Mouse (Mus musculus) ovary, adult 18-20 months (tissue): Measurements from ENCODE around the gene Eef1a1.
"Not testable (repeated sequence)": the region's sequence is repeated elsewhere in the genome, so short reads cannot be mapped to it uniquely, and the experiment has no call there.

Experiments
- DNase-seq: peaks from one replicate; pipeline ENCODE4 v3.0.0; 2022; ENCODE audit warnings: low spot score, mixed read lengths

Eef1a1 gene

DNA sequence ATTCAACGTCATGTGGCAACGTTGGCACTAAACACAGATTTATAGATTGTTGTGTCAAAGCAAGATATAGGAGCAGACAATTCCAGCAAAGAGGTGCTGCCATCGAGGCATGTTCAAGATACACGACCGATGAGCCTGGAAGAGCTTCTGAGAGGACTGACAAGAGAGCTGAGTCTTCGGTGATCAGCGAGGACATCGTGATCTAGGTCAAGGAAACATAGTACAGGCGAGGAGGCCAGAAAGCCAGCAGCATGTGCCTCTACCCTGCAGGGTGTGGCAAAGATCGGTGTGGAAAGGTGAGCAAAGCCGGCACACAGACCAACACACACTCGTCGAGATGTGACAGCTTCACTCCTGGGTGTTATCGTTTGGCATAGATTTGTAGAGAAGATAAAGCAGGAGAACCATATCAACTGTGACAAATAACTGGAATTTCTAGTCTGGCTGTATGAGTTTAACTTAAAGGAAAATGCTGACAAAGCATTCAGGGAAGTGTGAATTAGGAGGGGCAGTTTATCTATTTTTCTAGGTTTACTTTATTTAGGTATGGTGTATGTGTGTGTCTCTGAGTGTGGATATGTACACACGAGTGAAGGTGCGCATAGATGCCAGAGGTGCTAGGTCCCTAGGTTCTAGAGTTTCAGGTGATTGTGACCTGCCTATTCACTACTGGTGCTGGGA is 19.3 kb upstream of the Eef1a1 start:
- DNase-seq: no peak

DNA sequence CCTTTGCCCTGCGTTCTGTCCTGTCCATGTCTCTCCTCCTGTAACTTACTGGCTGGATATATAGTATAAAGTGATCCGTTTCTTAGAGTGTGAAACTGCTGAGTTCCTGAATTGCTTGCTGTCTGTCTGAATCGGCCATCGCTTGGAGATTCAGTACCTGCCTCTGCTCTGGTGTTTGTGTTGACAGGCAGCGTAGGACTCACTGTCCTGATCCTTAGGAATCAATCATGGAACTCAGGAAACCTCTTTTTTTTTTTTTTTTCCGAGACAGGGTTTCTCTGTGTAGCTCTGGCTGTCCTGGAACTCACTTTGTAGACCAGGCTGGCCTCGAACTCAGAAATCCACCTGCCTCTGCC is 17.7 kb upstream of the Eef1a1 start:
- DNase-seq: no peak

DNA sequence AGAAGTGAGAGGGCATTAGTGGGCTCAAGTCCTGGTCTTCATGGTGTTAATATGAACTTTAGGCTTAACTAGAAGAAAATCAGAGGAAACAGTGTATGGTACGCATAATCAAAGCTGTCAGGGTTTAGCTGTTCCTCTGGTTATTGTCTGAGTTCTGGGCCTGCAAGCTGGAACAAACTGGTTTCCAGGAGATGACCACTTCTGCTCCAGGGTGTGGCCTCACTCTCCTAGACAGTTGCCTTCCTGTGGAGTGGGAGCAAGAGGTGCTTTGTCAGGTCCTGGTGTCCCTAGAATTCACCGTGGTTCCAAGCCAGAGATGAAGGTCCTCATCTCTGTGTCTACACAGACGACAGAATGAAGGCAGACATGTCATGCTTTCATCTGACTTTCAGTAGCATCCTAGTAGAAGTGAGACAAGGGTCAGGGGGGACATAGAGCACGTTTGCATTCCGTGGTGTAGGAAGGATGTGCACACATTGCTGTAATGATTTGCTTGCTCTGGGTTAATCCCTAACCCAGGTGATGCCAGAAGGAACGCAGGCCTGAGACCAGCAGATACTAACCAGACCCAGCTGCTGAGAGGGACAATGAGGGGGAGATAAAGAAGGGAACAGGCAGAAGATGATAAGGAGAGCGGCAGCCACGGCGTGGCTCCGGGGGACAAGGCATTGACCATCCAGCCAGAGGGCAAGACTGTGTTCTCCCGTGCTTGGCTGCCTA is 17.2 kb upstream of the Eef1a1 start:
- DNase-seq: no peak

DNA sequence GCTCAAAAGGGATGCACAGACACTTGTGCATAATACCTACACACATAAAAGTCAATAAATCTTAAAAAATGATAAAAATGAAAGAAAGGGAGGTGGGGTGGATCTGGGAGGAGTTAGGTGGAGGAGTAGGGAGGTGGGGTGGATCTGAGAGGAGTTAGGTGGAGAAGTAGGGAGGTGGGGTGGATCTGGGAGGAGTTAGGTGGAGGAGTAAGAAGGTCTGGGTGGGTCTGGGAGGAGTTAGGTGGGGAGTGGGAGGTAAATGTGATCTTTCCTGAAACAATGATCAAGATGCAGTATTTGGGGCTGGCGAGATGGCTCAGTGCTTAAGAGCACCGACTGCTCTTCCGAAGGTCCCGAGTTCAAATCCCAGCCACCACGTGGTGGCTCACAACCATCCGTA is 16.3 kb upstream of the Eef1a1 start:
- no peak for DNase-seq

DNA sequence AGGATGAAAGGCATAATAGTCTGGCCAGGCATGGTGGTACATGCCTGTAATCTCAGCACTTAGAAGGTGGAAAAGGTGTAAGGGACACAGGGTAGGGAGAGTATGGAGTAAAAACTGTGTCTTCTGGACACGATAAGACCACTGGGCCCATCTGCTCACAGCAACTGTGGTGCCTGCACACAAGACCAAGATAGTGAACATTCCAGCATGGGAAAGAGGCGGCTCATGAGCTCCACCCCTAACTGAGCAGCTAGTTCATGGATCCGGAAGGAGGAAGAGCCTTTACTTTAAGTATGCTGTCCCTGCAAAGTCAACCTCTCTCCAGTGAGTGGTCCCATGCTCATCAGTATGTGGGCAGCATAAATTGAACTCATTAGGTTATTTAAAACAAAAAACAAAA is 15.7 kb upstream of the Eef1a1 start:
- no peak for DNase-seq

DNA sequence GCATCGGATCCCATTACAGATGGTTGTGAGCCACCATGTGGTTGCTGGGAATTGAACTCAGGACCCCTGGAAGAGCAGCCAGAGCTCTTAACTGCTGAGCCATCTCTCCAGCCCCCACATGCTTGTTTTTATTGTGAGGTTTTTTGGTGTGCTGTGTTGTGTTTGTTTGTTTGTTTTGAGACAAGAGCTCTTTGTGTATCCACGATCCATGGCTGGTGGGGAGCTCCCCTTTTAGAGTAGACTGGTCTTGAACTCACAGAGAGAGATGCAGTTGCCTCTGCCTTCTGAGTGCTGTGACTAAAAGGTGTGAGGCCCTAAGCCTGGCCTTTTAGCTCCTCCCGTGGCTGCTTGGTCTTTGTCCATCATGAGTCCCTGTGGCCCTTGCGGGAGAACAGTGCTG is 15.2 kb upstream of the Eef1a1 start:
- no peak for DNase-seq

DNA sequence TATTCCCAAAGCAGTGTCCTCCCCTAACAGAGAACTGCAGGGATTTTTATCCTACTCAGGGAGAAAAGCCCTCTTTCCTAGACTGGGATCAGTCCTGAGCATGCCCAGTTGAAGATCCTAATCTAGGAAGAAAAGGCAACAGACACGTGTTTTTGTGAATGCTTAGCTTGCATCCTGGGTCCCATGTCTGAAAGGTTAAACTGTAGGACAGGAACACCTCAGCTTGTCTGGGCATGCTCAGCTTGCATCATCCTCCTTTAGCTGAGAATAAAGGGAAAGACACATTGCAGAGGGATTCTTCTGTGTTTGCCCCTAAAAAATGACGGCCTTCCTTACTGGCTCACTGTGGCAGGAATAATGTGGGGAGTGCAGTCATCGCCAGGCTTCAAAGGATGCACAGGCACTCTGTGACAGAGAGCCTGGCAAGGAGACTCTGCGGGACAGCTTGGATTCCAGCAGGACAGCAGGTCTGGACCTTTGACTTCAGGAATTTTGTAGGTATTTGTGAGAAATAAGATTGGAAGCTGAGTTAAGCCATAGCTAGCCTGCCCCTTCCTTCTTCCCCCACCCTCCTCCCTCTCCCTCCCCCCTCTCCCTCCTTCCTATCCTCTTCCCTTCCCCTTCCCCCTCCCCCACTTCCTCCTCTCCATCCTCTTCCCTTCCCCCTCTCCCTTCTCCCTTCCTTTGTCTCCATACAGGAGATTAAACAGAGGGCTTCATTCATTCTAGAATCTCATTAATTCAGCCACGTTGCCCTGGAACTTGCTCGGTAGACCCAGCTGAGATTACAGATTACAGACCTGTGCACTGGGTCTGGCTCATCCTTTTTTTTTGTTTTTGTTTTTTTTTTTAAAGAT is 14.5 kb upstream of the Eef1a1 start:
- DNase-seq: no peak

DNA sequence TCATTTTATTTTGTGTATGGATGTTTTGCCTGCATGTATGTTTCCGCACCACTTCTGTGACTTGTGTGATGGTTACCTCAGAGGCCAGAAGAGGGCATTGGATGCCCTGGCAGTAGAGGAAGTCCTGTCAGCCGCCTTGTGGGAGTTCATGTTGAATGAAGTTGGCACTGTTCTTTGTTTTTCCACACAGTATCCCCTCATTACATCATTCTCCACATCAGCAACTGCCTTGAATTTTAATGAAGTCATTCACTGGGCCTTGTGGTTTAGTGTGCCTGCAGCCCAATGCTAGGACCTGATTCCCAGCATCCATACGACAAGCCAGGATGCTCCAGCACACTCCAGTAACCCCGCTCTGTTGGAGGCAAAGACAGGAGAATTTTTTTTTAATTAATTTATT is 12.3 kb upstream of the Eef1a1 start:
- DNase-seq: no peak

DNA sequence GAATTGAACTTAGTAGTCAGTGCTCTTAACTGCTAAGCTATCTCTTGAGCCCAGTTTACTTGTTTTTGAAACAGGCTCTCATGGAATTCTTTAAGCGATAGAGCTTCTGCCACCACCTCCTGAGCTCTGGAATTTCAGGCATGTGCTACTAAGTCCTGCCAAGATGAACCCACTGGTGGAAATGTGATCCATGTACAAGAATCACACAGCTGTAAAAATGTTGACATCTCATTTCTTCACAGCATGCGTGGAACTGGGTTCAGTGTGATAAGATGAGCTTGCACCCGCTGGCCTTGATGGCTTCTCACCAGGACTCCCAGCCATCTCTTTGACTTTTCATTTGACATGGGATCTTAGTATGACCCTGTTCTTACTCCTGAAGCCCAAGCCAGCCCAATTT is 11.4 kb upstream of the Eef1a1 start:
- DNase-seq: no peak

DNA sequence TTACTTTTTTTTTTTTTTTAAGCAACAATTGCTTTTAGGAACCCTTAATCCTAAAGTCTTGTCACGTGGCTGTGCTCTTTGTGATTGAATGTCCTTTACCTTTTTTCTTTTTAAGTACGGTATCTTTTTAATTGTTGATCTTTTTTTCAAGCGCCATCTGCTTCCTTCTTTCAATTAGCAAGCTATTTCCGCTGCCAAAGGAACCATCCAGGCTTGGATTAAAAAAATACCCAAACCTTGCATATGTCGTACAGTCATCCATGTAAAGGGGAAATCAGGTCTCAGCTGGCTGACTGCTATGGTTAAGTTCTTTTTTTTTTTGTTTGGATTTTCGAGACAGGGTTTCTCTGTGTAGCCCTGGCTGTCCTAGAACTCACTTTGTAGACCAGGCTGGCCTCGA is 4.2 kb upstream of the Eef1a1 start:
- no peak for DNase-seq

DNA sequence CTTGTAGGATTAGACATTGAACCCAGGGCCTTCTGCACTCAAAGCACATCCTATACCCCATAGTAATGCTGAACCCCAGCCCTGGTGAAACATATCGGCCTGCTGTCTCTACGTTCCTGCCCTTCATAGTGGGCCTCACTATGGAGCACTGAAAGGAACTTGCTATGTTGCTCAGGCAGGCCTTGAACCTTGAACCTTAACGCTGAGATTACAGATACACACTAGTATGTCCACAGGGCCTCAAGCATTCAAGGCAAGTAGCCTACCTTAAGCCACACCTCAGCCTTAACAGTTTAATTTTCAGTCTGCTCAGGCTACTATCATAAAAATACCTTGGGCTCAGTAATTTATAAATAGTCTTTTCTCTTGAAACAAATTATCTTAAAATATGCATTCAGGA is 3.3 kb upstream of the Eef1a1 start:
- no peak for DNase-seq

DNA sequence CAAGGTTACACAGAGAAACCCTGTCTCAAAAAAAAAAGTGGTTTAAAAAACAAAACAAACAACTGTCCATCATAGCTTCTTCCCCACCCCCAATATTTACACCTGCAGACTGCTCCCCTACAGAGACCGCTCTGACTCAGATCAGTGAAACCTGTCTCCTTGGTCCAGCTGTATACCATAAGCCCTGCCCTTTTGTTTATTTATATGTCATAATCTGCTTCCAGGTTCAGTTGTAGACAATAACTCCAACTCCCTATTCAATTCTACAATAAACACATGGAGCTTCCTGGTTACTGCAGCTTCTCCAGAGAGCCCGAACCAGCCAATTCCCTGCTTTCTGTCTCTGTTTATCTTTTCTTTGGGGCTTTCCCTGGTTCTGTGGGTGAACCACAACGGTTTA is 2.2 kb upstream of the Eef1a1 start:
- DNase-seq: no peak

DNA sequence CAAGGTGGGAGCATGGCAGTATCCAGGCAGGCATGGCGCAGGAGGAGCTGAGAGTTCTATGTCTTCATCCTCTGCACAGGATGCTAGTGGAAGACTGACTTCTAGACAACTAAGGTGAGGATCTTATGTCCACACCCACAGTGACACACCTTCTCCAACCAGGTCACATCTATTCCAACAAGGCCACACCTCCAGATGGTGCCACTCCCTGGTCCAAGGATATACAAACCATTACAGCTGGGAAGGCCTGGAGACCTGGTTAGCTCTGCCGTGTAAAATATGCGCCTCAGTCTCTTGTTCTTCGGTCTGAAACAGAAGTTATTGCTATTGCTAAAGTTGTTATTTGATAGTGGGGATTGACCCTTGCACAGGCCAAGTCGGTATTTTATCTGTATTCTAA is 930 bp downstream of the Eef1a1 start:
- DNase-seq: not testable (repeated sequence)

DNA sequence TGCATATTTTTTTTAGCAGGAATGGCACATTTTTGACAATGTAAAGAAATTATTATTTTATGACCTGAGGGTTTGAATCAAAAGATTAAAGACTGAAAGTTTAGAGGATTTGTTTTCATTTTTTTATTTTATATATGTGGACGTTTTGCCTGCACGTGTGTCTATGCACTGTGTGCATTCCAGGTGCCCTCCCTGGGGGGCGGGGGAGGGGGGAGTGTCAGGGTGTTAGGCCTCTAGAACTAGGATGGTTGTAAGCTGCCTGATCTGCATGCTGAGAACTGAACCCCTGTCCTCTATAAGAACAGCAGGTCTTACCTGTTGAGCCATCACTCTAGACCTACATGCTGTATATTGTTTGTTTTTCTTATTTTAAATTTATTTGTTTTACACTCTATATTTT is 4.3 kb downstream of the Eef1a1 start:
- no peak for DNase-seq

DNA sequence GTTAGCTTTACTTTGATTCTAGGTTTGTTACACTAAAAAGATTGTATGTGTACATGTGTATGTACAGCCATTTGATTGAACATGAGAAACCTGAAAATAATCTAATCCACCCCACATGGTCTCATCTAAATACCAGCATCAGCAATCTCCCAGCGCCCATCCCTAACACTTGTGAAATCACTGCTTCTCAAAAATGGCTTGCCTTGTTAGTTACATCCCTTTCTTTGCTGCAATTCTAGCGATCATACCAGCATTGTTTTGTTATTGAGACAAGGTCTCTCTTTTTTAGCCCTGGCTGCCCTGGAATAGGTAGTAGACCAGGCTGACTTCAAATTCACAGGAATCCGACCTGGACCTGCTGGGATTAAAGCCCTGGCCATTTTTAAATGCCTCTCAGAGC is 6.6 kb downstream of the Eef1a1 start:
- DNase-seq: no peak

DNA sequence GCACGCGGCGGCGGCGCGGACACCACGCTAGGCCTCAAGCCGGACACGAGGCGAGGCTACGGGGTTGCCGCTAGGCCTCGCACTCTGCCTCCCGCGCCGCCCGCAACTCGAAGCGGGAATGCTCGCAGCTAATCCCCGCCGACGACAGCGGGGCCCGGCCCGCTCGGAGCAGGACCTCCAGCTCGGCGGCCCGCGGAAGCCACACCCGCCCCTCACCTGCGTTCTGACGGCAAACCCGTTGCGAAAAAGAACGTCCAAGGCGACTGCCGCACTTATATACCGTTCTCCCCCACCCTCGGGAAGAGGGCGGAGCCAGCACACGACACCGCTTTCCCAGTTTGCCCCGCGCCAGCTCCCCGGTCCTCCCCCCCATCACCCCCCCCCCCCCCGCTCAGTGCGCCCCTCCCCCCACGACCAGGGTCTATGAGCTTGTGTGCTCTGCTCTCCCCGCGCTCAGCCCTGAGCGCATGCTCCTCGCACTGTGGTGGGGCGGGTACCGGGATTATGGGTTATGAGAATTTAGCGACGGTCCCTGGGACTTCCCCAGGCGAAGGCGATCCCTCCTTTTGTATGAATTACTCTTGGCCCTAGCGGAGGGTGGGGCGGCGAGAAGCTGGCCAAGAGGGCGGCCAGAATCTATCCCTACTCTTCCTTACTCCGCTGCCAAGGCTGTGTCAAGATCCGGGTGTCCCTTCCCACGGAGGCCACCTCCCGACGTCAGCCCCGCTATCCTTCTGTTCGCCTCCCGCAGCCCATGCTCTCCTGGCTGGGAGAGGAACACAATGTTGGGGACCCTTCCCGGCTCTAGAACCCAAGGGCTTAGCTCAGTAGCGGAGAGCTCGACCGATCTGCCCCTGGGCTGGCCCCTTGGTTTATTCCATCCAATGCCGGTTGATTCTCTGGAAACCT is 7.3 kb downstream of the Eef1a1 start:
- DNase-seq: peak; percentile 98

DNA sequence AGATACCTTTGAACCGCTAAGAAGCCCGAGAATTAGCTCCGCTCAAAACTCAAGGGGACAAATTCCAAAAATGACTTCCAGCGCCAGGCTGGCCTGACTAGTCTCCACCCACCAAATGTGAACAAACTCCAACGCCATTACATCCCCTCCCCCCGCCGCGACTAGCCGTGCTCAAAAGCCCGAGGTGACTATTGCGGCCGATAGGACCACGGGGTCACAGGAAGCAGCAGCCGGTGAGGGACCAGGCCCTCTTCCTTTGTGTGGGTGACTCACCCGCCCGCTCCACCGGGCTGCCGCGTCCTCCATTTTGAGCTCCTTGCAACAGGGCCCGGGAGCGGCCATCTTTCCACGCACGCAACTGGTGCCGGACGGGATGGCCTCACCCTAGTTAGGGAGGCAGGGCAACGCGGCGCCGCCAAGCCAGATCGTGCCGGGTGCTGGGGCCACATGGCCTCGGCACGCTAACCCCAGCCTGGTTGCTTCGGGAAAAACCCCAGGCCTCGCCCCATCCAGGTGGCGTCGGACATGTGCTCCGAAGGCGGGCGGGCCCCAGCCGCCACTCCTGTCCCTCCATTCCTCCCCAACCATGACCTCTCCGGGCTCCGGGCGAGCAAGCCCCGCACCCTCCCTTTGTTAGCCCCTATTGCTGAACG is 8.1 kb downstream of the Eef1a1 start:
- peak; percentile 55 for DNase-seq

DNA sequence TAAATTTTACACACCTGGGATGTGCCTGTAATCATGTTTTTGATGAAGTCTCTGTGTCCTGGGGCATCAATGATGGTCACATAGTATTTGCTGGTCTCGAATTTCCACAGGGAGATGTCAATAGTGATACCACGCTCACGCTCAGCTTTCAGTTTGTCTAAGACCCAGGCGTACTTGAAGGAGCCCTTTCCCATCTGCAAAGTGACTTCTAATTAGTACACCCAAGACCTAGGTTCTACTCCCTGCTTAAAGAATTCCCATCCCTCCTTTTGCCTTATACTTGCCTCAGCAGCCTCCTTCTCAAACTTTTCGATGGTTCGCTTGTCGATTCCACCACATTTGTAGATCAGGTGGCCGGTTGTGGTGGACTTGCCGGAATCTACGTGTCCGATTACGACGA is 8.7 kb downstream of the Eef1a1 start:
- DNase-seq: not testable (repeated sequence)

DNA sequence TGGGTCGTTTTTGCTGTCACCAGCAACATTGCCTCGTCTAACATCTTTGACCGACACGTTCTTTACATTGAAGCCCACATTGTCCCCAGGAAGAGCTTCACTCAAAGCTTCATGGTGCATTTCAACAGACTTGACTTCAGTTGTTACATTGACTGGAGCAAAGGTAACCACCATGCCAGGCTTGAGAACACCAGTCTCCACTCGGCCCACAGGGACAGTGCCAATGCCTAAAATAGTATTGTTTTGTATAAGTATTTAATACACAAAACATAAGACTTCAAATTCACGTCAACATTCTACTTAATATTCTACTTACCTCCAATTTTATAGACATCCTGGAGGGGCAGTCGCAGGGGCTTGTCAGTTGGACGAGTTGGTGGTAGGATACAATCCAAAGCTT is 9.6 kb downstream of the Eef1a1 start:
- not testable (repeated sequence) for DNase-seq

DNA sequence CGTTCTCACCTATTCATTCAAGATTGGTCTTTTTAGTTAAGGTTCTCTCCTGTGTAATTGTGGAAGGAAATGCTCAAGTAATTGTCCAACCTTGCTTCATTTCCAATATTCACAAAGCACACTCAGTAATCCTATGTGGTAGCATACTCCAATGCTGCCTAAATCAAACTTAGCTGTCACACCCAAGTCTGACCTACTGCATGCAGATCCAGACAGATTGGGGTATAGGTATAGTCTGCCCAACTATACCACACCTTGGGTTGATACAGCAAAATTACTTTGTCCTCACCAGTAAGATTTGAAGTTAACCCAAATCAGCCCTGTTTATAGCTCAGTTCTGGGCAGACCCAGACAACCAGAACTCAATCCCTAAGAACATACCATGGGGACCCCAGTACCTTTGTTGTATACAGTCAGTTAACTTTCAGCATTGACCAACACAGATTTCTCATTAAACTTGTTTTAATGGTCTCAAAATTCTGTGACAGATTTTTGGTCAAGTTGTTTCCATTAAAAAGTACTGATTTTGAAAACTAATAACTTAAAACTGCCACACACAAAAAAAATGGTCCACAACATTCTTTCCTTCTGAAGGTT is 10.8 kb downstream of the Eef1a1 start:
- not testable (repeated sequence) for DNase-seq

DNA sequence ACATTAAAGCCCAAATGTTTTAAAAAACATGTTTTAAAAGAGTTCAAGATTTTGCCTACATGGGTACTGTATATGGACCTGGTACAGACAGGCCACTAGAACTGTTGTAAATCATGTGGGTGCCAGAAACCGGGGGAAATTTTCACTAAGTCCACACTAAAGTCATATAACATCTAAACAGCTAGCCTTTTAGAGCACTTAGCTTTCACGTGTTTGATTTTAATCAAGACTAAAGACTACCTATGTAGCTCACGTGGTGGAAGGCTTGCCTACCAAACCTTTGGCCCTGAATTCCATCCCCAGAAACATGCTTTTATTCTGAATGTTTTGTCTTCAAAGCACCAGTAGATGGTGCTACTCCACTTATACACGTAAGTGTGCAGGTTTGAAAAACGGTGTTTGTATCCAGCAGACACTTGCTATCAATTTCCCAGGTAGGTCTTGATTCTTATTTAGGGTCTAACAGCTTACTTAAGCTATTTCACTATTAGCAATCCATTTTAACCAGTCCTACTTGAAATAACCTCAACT is 11.9 kb downstream of the Eef1a1 start:
- DNase-seq: no peak
